Mouse (Mus musculus) B cell, adult 62 days (primary cell): Measurements from ENCODE around the gene Myh6. TPM values are rescaled to one million over a fixed set of nuclear protein-coding genes. Genes with fewer than 3 reads are reported as not detected.

Experiments used
- total RNA-seq: library from RNA; stranded (reverse); gene quantifications from 4 replicates; pipeline ENCODE4 v1.2.4, GENCODE M21; 2023

Myh6 gene
- total RNA-seq: not detected in 4 replicates

GRCm38 (mm10) chr14:54966320-54966977 lies at the start of gene Myh6:
Gene Myh6 (minus strand): TSS chr14:54966927.

GRCm38 (mm10) chr14:55014991-55015766 lies 48.5 kb upstream of the Myh6 start, which contains the start of gene Ngdn:
Gene Ngdn (plus strand): TSS chr14:55015454.

GRCm38 (mm10) chr14:54994136-54994868 lies 27.6 kb upstream of the Myh6 start, which contains the start of gene Myh7:
Gene Myh7 (minus strand): TSS chr14:54994626.

GRCm38 (mm10) chr14:54976633-54977032 lies 9.9 kb upstream of the Myh6 start, which contains the start of gene Gm17428:
Gene Gm17428 (plus strand): TSS chr14:54976933.

GRCm38 (mm10) chr14:54935904-54936830 lies 30.6 kb downstream of the Myh6 start, which contains the start of gene Cmtm5:
Gene Cmtm5 (plus strand): TSS chr14:54936261.

GRCm38 (mm10) chr14:54932645-54933150 lies 34.0 kb downstream of the Myh6 start, which contains the start of gene Il25:
Gene Il25 (plus strand): TSS chr14:54932695.

GRCm38 (mm10) chr14:54925349-54926342 lies 41.1 kb downstream of the Myh6 start, which contains the start of gene Efs:
Gene Efs (minus strand): TSS chr14:54926126.

GRCm38 (mm10) chr14:54912886-54913285 lies 53.8 kb downstream of the Myh6 start, which contains the start of gene Slc22a17:
Gene Slc22a17 (minus strand): TSS chr14:54913132.

GRCm38 (mm10) chr14:54892200-54892599 lies 74.5 kb downstream of the Myh6 start, which contains the start of gene Pabpn1:
Gene Pabpn1 (plus strand): TSS chr14:54892500.

Other genes with a start within 250 kb of the Myh6 start
- gene Slc7a8, start 185.0 kb downstream of the Myh6 start, total RNA-seq: 0.23 to 0.75 TPM (median 0.39 TPM) in 4 replicates
- not detected in 4 replicates for gene Rnf212b, start 152.8 kb downstream of the Myh6 start, total RNA-seq
- 5.8 to 12.1 TPM (median 7.2 TPM) in 4 replicates for gene Homez, start 96.0 kb downstream of the Myh6 start, total RNA-seq
- 1.5 to 4.7 TPM (median 2.8 TPM) in 4 replicates for gene Ppp1r3e, start 89.4 kb downstream of the Myh6 start, total RNA-seq
- 7.9 to 12.7 TPM (median 9.6 TPM) in 4 replicates for gene Bcl2l2, start 83.5 kb downstream of the Myh6 start, total RNA-seq
- gene Gm20521, start 83.5 kb downstream of the Myh6 start, total RNA-seq: 2.0 to 2.7 TPM in 2 of 4 replicates, not detected in the others
- gene Pabpn1, start 74.4 kb downstream of the Myh6 start, total RNA-seq: 271 to 284 TPM (median 277 TPM) in 4 replicates
- 2.2 to 5.5 TPM (median 3.5 TPM) in 4 replicates for gene Slc22a17, start 53.8 kb downstream of the Myh6 start, total RNA-seq
- not detected in 4 replicates for gene Efs, start 40.8 kb downstream of the Myh6 start, total RNA-seq
- not detected in 4 replicates for gene Il25, start 34.2 kb downstream of the Myh6 start, total RNA-seq
- not detected in 4 replicates for gene Cmtm5, start 30.7 kb downstream of the Myh6 start, total RNA-seq
- not detected in 4 replicates for gene Gm17428, start 10.0 kb upstream of the Myh6 start, total RNA-seq
- not detected in 4 replicates for gene Myh7, start 27.7 kb upstream of the Myh6 start, total RNA-seq
- gene Ngdn, start 48.5 kb upstream of the Myh6 start, total RNA-seq: 65.3 to 77.2 TPM (median 71.8 TPM) in 4 replicates
- 15.4 to 19.8 TPM (median 16.4 TPM) in 4 replicates for gene Zfhx2, start 125.4 kb upstream of the Myh6 start, total RNA-seq
- 4.4 to 6.4 TPM (median 5.9 TPM) in 4 replicates for gene Thtpa, start 127.9 kb upstream of the Myh6 start, total RNA-seq
- 112 to 137 TPM (median 125 TPM) in 4 replicates for gene Ap1g2, start 139.7 kb upstream of the Myh6 start, total RNA-seq
- gene Jph4, start 150.0 kb upstream of the Myh6 start, total RNA-seq: not detected in 4 replicates